Mouse (Mus musculus): ENCODE measurements at regions not wholly inside any gene's neighbourhood (a gene's known extent, or its start where the extent isn't known, plus 50 kb on each side); places are given as distances from the start of the nearest gene placed in this dataset.

GRCm38 (mm10) chrX:140164859-140165258 is 102.2 kb downstream of the Pih1h3b start:
- no peak for ATAC-seq (replicated peaks)
- Histone ChIP-seq H3K9ac (replicated peaks) (no peak overlapping the region), H3K4me2 (replicated peaks) (no peak overlapping the region), H3K9me3 (no peaks in the 10 kb centered on the region), H3K27ac (replicated peaks) (no peak overlapping the region), H3K27me3 (no peaks in the 10 kb centered on the region), H3K36me3 (no peaks in the 10 kb centered on the region), H3K4me1 (no peaks in the 10 kb centered on the region), H3K4me3 (no peak overlapping the region)
- WGBS: 79% methylated on average over 2 of the region's 2 CpGs

GRCm38 (mm10) chrX:140165966-140166365 is 103.3 kb downstream of the Pih1h3b start:
- H3K27ac ChIP-seq (replicated peaks): no peak overlapping the region
- no peak overlapping the region for H3K4me2 ChIP-seq (replicated peaks)
- WGBS: 80% methylated on average over 3 of the region's 3 CpGs
- ATAC-seq (replicated peaks): no peak
- no peak overlapping the region for H3K4me3 ChIP-seq
- H3K36me3 ChIP-seq: no peaks in the 10 kb centered on the region
- H3K9me3 ChIP-seq: no peaks in the 10 kb centered on the region
- no peaks in the 10 kb centered on the region for H3K27me3 ChIP-seq
- H3K4me1 ChIP-seq: no peaks in the 10 kb centered on the region
- no peak overlapping the region for H3K9ac ChIP-seq (replicated peaks)

- WGBS: 82% methylated on average over 4 of the region's 4 CpGs
- no peak overlapping the region for H3K4me2 ChIP-seq (replicated peaks)
- no peaks in the 10 kb centered on the region for H3K9me3 ChIP-seq
- H3K27me3 ChIP-seq: no peaks in the 10 kb centered on the region
- H3K36me3 ChIP-seq: no peaks in the 10 kb centered on the region
- no peak overlapping the region for H3K9ac ChIP-seq (replicated peaks)
- H3K4me3 ChIP-seq: no peak overlapping the region
- H3K27ac ChIP-seq (replicated peaks): no peak overlapping the region
- no peaks in the 10 kb centered on the region for H3K4me1 ChIP-seq
- ATAC-seq (replicated peaks): no peak
These were observed 117.2 kb downstream of the Pih1h3b start for GRCm38 (mm10) chrX:140179850-140180249.

GRCm38 (mm10) chrX:140183003-140183402 is 120.3 kb downstream of the Pih1h3b start:
- Histone ChIP-seq H3K9ac (replicated peaks) (no peak overlapping the region), H3K9me3 (no peaks in the 10 kb centered on the region), H3K27me3 (no peaks in the 10 kb centered on the region), H3K27ac (replicated peaks) (no peak overlapping the region), H3K4me1 (no peaks in the 10 kb centered on the region), H3K4me2 (replicated peaks) (no peak overlapping the region), H3K4me3 (no peak overlapping the region), H3K36me3 (no peaks in the 10 kb centered on the region)
- WGBS: 97% methylated on average over 3 of the region's 3 CpGs
- no peak for ATAC-seq (replicated peaks)

- 0 out of 2 replicates have a peak, but pooled peaks cover under 1% of the 10 kb centered on the region for H3K27me3 ChIP-seq
- WGBS: 63% methylated on average over 3 of the region's 3 CpGs
- no peak for ATAC-seq (replicated peaks)
These were observed 138.4 kb upstream of the Frmpd3 start for GRCm38 (mm10) chrX:140203676-140204075.

GRCm38 (mm10) chrX:140208791-140209190 is 133.3 kb upstream of the Frmpd3 start:
- Histone ChIP-seq H3K27me3 (peaks cover 7% of the 10 kb centered on the region; the same call in 1 of the 2 replicates), H3K9ac (replicated peaks) (no peak overlapping the region), H3K4me2 (replicated peaks) (no peak overlapping the region), H3K27ac (replicated peaks) (no peak overlapping the region), H3K9me3 (no peaks in the 10 kb centered on the region), H3K4me3 (no peak overlapping the region), H3K4me1 (no peaks in the 10 kb centered on the region), H3K36me3 (no peaks in the 10 kb centered on the region)
- no peak for ATAC-seq (replicated peaks)
- 60% methylated on average over 3 of the region's 3 CpGs for WGBS

More at GRCm38 (mm10) chrX:140203676-140204075, 138.4 kb upstream of the Frmpd3 start:
- H3K27ac ChIP-seq (replicated peaks): no peak overlapping the region
- H3K4me3 ChIP-seq: no peak overlapping the region
- H3K4me1 ChIP-seq: no peaks in the 10 kb centered on the region
- H3K9me3 ChIP-seq: no peaks in the 10 kb centered on the region
- no peak overlapping the region for H3K4me2 ChIP-seq (replicated peaks)
- no peaks in the 10 kb centered on the region for H3K36me3 ChIP-seq
- no peak overlapping the region for H3K9ac ChIP-seq (replicated peaks)

GRCm38 (mm10) chrX:140212644-140213361 is 129.3 kb upstream of the Frmpd3 start:
- no peak overlapping the region for H3K27ac ChIP-seq (replicated peaks)
- WGBS: 49% methylated on average over 3 of the region's 3 CpGs
- ATAC-seq (replicated peaks): 0 out of 2 replicates have a peak, but pooled peaks have one; percentile 29

GRCm38 (mm10) chrX:140214198-140214849 is 127.7 kb upstream of the Frmpd3 start:
- Histone ChIP-seq H3K4me2 (replicated peaks) (no peak overlapping the region), H3K4me1 (0 out of 2 replicates have a peak, but pooled peaks cover 4% of the 10 kb centered on the region), H3K9ac (replicated peaks) (no peak overlapping the region), H3K9me3 (no peaks in the 10 kb centered on the region), H3K27ac (replicated peaks) (0 out of 2 replicates have a peak overlapping the region, but pooled peaks have one; percentile 34), H3K36me3 (no peaks in the 10 kb centered on the region), H3K27me3 (peaks cover 4% of the 10 kb centered on the region; the same call in 1 of the 2 replicates), H3K4me3 (no peak overlapping the region)
- 31% methylated on average over 4 of the region's 4 CpGs for WGBS
- no peak for ATAC-seq (replicated peaks)

More at GRCm38 (mm10) chrX:140212644-140213361, 129.3 kb upstream of the Frmpd3 start:
- Histone ChIP-seq H3K36me3 (no peaks in the 10 kb centered on the region), H3K4me1 (0 out of 2 replicates have a peak, but pooled peaks cover 4% of the 10 kb centered on the region), H3K4me3 (no peak overlapping the region), H3K27me3 (peaks cover 7% of the 10 kb centered on the region; the same call in 1 of the 2 replicates), H3K9ac (replicated peaks) (no peak overlapping the region), H3K9me3 (no peaks in the 10 kb centered on the region), H3K4me2 (replicated peaks) (no peak overlapping the region)

- H3K9me3 ChIP-seq: no peaks in the 10 kb centered on the region
- no peak for ATAC-seq (replicated peaks)
- 75% methylated on average over 4 of the region's 4 CpGs for WGBS
- H3K4me2 ChIP-seq (replicated peaks): no peak overlapping the region
- no peaks in the 10 kb centered on the region for H3K27me3 ChIP-seq
- H3K4me1 ChIP-seq: no peaks in the 10 kb centered on the region
- no peaks in the 10 kb centered on the region for H3K36me3 ChIP-seq
- no peak overlapping the region for H3K4me3 ChIP-seq
- no peak overlapping the region for H3K27ac ChIP-seq (replicated peaks)
- H3K9ac ChIP-seq (replicated peaks): no peak overlapping the region
These were observed 86.3 kb upstream of the Frmpd3 start for GRCm38 (mm10) chrX:140255790-140256189.

- no peak overlapping the region for H3K27ac ChIP-seq (replicated peaks)
- H3K4me2 ChIP-seq (replicated peaks): no peak overlapping the region
- H3K9me3 ChIP-seq: no peaks in the 10 kb centered on the region
- H3K36me3 ChIP-seq: no peaks in the 10 kb centered on the region
- H3K27me3 ChIP-seq: no peaks in the 10 kb centered on the region
- H3K4me1 ChIP-seq: no peaks in the 10 kb centered on the region
- 47% methylated on average over 5 of the region's 5 CpGs for WGBS
- ATAC-seq (replicated peaks): peak; percentile 51; the same call in 1 of the 2 replicates
- H3K9ac ChIP-seq (replicated peaks): no peak overlapping the region
- no peak overlapping the region for H3K4me3 ChIP-seq
These were observed 72.2 kb upstream of the Frmpd3 start for GRCm38 (mm10) chrX:140269742-140270457.

GRCm38 (mm10) chrX:140277327-140277947 is 64.6 kb upstream of the Frmpd3 start:
- Histone ChIP-seq H3K4me3 (peak overlapping the region; percentile 59), H3K4me2 (replicated peaks) (peak overlapping the region; percentile 57), H3K27ac (replicated peaks) (0 out of 2 replicates have a peak overlapping the region, but pooled peaks have one; percentile 40), H3K9me3 (no peaks in the 10 kb centered on the region), H3K36me3 (no peaks in the 10 kb centered on the region), H3K27me3 (peaks cover 7% of the 10 kb centered on the region; the same call in 1 of the 2 replicates), H3K4me1 (0 out of 2 replicates have a peak, but pooled peaks cover 5% of the 10 kb centered on the region), H3K9ac (replicated peaks) (peak overlapping the region; percentile 65)
- peak; percentile 74 for ATAC-seq (replicated peaks)
- WGBS: 15% methylated on average over 28 of the region's 54 CpGs
